Mouse (Mus musculus) ES-Bruce4 (cell line): ENCODE measurements at regions not wholly inside any gene's neighbourhood (a gene's known extent, or its start where the extent isn't known, plus 50 kb on each side); places are given as distances from the start of the nearest gene placed in this dataset.

Experiments
- CTCF ChIP-seq: IDR thresholded peaks from one replicate; pipeline ENCODE4 v1.8.1; 2011; ENCODE audit warnings: low read depth, low read length
- EP300 ChIP-seq: IDR thresholded peaks from 2 replicates; pipeline ENCODE4 v1.6.1; 2011; ENCODE audit warnings: low read depth, low read length; ENCODE audit not compliant: insufficient read depth
- POLR2A ChIP-seq: IDR thresholded peaks from one replicate; pipeline ENCODE4 v1.8.1; 2011; ENCODE audit warnings: low read length; ENCODE audit not compliant: insufficient read depth

DNA sequence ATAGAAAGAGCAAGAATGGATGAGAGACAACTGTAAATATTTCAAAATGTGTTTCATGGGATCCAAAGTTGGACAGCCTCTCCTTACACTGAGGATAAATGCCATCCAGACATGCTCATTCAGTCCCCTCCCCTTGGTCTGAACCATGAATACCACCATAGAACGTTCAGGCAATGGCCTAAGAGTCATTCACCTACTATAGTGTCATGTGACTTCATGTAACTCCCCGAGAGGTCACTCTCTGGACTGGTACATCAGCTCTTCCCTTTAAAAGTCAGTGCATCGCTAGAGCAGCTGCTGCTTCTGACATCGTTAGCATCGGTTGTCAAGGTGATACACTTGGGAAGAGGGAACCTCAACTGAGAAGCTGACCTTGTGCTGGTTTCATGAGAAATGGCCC, 260.2 kb upstream of the Fn1 start:
- TF ChIP-seq POLR2A (no peak), CTCF (no peak), EP300 (no peak)
